Mouse (Mus musculus) skeletal muscle tissue, adult 2 months (tissue): ENCODE measurements at regions not wholly inside any gene's neighbourhood (a gene's known extent, or its start where the extent isn't known, plus 50 kb on each side); places are given as distances from the start of the nearest gene placed in this dataset.

Experiments used
- DNase-seq: peaks from one replicate; pipeline ENCODE4 v3.0.0-alpha.2; 2012; ENCODE audit warnings: low read depth, low spot score

DNA sequence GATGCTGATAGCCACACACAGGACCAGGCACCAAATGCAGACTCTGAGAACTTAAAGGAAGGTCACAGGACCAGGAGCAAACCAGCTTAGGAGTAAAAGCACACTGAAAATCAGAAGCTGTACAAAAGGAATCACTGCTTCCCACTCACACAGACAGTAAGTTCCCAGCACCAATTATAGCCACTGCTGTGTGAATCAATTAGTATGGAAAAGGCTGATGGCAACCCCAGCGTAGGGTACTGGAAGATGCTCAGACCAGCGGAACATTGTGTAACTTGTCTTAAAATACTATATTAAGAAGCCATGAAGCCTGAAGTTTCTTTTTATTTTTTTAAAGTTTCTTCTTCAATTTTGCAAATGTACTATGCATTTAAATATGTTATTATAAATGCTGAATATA is 115.8 kb downstream of the Lnpk start:
- DNase-seq = no peak

DNA sequence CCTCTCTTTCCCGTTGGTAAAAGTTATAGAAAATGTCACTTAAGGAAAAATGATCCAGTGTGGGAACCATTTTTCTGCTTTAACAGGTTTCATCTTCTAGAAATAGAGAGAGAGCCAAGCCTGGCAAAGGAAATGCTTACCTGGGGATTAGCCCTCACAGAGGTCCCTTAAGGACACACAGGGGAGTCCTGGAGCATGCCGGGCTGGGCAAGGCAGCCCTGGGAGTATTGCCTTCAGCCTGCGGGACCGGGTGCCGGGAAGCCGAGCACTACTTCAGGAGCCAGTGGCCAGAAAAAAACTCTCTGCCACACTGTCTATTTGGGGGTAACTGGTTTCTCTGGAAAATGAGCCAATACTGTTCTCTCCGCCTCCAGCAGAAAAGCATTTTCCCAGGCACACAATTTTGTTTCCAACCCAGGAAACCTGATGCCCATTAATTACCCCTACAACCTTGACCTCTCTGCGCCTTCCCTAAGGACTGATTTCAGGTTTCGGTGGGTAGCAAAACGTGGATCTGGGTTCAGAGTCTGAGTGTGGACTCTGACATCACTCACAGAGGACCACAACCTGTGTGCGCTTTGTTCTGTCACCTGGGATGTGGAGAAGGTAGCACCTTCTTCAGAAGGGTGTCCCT is 117.9 kb downstream of the Lnpk start:
- DNase-seq = peak; percentile 66

DNA sequence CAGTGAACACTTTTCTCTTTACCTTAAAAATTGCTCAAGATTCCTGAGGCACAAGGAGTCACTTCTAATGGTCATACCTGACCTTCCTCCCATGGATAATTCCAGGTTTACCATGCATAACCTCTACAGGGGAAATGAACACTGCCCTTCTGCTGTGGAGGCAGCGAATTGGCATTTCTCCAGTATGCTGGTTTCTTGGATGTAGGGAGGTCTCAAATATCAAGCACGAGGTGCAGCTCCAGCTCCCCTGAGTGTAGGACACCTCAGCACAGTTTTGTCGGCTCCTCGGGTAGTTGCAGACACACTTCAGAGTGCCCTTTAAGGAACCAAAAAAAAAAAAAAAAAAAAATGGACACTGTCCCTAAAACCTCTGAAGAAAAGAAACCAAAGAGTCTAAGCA is 124.8 kb downstream of the Lnpk start:
- peak; percentile 83 for DNase-seq

DNA sequence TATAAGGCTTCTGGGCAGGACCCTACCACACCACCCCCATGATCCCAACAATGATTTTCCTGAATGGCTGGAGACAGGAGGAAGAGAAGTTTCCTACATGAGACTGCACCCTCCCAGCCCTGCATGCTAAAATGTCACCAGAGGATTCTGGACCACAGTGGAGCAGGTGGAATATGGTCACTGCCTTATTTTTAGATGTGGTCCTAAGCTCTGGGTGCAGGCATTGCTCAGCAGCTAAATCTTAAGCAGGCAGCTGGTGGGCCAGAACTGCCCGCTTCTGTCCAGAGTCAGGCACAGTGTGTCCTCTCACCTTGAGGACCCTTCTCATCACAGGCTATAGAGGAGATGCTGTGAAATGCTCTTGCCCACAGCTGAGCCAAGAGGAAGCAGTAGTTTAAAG is 126.6 kb downstream of the Lnpk start:
- DNase-seq = peak; percentile 54

DNA sequence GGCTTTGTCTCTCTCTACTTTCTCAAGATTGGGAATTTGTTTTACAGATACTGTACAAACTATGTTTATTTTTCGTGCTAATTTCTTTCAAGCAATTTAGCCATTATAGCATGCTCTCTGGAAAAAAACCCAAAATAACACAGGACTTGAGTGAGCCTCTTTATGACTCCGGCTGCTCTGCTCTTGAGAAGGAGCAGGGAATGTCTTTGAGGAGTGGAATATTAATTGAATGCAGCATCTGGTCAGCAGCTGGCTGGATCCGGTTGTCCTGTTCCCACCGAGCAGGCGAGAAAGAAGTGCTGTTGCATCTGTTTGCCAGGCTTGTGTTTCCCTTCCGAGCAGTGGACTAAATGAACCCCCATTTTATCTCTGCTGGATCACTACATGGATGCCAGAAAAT is 127.7 kb downstream of the Lnpk start:
- DNase-seq = no peak

DNA sequence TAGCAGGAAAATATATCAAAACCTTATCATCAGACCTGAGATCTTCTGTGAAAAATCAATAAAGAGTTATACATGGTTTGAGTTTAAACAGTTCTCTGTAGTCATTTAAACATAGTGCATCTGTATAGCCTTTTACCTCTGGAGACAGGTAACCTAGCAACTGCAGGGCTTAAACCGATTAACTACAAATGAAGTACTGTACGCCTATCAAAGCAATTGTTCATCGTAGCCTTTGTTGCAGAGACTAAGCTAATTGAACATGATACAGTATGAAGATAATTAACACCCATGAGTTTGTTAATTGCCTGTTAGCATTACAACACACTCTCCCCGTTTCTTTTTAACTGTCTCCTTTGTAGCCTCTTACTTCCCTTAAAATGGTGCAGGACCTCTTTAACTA is 128.2 kb downstream of the Lnpk start:
- no peak for DNase-seq

DNA sequence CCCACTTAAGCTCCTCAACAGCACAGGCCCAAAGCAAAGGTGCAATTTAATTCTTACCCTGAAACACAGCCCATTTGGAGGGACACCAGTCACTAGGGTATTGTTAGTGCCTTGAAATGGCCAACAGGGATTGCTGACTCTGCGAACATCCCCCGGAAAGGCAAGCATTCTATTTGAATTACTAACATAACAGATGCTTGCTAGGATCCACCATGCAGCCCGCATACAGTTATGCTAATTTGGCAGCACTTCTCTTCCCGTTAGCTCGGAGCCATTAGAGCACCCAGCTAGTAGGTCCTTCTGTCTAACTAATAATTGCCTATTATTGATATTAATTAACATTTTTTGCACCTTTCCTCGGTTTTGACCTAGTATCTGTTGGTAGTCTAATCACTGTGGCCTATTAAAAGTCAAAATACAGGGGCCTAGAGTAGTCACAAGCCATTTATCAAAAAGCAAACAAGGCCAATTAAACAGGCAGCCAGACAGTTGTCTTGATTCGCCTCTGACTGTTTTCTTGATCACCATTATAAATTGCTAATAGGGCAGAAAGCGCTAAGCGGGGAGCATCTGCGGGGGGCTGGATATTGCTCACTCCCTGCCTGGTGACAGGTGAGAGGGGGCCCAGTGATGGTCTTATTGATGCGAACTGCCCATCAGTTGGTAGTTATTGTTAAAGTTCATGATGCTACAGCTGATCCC is 129.0 kb downstream of the Lnpk start:
- DNase-seq = no peak

DNA sequence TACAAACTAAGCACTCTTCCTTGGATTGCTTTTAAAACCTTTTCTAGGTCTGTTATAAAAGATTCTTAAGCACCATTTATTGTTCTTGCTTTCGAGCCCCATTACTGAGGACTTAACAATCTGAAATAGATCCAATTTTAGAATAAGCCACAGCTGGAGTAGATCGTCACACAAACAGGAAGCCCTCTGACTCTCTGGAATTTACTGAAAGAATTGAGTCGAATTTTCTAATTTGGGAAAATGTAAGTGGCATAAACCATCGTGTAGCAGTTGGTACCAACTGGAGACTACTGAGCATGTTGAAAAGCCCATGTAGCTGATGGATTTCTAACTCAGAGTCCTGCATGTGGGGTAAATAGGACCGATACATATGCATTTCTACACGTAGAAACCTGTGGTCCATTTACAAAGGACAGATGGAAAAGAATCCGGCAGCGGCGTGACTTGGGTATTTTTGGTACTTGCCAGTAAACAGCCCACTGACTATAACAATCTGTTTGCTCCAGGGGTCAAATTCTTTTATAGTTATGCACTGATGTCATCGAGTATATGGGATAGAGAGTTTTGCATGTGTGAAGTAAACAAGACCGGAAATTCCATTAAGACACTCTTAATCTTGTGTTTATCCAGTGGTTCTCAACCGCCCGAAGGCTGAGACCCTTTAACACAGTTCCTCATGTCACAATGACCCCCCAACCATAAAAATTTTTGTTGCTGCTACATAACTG is 143.9 kb downstream of the Lnpk start:
- no peak for DNase-seq

DNA sequence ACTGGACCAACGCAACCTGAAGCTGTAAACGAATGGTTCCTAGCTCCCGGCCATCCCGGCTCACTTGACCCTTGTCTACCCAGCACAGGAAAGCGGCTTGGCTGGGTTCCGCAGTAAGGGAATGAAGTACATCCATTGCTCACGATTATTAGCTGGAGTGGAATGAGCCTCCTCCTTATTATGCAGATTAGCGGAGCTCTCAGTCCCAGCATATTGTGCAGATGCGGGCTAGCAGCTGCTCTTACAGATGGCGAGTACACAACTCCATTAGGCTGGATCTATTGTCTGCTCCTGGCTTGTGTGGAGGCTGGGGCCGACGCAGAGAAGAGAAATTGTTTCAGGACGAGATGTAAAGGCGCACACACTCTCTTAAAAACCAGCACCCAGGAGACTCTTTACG is 152.5 kb downstream of the Lnpk start:
- no peak for DNase-seq

DNA sequence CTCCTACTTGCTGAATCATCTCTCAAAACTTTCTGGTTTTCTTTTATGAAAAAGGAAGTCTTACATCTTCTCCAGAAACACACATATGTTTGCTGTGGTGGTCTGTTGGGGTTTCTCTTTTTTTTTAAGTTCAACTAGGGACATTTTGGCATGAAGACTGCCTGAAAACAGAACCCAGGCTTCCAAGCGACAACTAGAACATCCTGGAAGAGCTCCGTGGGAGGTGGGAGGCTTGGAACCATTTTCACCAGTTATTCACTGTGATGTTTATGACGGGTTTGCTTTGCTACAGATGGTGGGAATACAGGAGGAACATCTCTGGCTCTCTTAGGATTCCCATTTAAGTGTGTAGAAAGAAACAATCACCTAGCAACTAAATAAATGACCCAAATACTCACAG is 154.5 kb downstream of the Lnpk start:
- DNase-seq = no peak

DNA sequence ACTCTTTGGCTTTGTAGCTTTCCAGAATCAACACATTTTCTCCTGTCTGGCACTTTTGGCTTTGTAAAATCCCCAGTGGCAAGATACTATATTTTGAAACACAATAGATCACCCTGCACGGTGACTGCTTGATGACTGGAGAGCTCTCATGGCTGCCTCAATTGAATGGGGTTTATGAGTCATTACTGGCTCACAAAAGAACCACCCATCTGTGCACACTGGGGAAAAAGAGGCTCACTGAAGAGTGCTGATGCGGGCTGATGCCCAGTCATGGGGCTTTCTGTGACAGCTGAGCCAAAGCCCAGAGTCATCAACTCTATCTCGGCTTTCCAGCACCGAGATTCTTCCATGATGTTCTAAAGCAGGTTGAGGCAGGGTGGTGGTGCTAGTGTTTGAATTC is 163.1 kb downstream of the Lnpk start:
- DNase-seq = no peak

DNA sequence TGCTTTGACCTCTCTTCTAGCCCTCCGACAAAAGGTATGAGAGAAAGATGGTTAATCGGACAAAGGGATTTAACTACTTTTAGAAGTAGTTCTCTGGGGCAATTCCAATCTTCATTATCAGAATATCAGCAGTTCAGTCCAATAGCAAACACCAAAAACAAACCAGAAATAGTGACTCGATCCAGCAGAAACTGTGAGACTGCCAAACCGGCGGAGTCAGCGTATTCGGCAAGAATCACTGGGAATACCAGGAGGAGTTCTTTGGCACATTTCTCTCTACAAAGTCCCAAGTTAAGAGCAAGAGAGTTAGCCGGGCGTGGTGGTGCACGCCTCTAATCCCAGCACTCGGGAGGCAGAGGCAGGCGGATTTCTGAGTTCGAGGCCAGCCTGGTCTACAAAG is 164.5 kb downstream of the Lnpk start:
- DNase-seq = no peak

DNA sequence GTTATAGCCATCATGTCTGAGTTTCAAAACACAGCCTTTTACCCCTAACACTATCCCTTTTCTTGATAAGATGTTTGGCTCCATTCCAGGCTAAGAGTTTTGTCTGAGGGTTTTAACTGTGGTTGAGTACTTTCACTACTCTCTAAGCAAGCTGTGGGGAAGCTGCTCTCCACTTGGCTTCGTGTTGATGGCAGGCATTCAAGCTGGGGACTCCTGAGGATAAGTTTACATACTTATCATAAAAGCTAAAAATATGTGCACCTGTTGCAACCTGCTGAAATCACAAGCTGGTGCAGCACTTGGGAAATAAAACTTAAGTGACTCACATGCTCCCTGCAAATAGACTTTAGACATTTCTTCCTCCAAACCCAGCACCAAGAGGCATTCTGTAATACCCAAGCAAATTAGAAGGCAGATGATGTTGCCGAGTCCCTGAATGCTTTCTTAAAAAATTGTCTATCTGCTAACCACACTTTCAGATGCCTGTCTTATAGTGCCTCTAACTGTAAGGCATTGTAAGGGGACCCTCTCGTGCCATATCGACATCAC is 169.3 kb downstream of the Lnpk start:
- DNase-seq = peak; percentile 89

DNA sequence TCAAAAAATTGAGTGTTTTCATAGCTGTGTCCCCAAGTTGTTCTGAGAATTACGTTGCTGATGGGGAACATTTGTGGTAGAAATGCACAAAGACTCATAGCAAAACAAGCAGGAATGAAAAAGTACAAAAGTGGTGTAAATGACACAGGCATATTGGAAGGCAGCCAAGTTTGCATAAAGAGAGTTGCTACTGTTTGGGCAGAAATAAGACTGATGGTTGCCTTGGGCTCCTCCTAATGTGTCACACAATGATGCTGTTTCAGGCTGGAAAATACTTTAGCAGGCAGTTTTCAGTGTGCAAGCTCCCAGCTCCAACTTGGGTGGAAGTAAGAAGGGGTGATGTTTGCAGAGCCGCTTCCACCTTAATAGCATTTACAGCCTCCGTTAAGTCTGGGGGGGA is 174.7 kb downstream of the Lnpk start:
- no peak for DNase-seq

DNA sequence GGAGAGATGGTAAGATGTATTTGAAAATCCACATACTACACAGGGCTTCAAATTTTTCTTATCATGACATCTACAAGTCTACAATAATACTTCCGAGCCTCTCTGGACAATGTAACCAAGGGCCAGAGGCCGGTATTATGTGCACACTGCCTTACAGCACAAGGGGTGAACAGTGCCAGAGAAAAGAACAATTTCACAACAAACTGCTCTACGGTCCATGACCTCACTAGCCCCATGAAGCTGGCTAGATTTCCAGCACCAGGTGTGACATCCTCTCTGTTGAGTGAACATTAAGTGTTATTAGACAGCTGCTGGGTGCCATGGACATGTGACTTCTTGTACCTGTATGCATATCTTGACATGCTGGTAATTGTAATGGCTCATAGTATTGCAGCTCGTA is 188.2 kb downstream of the Lnpk start:
- no peak for DNase-seq

DNA sequence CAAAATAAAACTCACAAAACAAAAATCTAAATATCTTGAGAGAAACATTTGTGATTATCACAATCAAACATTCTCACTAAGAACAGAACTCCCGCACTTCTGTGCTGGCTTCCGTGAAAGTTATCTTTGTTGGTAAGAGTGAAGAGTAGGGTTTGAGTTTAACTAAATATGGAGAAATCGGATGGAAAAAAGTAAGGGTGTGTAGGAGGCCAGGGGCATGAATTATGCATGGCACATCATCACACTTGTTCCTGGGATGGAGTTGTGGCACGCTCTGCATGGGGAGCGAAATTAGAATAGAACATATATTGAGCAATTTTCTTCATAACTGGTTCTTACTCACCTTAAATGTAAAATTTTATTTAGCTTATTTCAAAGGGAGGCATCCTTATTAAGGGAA is 191.2 kb downstream of the Lnpk start:
- DNase-seq = no peak

DNA sequence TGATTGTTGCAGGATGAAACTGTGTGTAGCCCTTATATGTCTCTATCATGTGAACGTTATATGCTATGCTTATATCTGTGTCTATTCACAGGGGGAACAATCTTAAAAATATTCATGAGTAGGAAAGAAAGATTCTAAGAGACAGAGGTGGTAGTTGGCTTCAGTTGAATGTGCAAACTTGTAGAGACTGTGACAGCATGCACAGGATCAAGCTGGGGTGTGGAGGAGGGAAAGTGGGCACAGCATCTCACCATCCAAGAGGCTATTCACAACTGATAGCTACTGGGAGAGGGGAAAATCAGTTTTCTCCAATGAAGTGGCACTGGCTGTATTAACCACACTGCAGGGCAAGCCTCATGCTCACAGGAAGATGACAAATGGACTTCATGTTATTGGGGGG is 194.3 kb downstream of the Lnpk start:
- DNase-seq = no peak

DNA sequence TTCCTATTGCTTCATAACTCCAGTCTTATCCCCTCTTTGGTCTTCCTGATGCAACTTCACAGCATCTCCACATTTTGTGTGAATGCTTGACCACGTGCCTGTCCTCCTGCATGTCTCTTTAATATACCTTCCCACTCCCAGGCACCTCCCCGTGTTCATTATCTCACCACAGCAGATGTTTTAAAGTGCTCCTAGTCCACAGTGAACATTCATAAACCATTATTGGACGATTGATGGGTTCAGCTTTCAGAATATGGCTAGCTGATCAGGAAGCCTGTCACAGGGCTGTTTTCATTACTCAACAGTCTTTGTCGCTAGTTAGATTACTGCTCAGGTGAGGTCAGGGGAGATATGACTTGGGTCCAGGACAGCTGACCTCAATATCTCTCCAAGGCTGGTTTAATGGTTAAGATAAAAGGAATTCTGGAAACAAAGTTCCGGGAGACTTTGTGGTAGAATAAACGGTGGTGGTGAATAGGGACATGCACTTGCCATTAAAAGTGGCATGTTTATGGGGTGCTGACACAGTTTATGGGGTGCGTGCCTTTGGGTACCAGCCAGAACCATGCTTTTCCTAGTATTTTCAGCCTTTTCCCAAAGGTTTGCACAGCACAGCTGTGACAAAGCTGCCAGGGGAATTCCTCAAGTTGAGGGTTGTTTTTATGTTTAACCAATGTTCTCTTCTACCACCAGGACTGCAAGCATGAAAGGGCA is 198.5 kb downstream of the Lnpk start:
- no peak for DNase-seq

DNA sequence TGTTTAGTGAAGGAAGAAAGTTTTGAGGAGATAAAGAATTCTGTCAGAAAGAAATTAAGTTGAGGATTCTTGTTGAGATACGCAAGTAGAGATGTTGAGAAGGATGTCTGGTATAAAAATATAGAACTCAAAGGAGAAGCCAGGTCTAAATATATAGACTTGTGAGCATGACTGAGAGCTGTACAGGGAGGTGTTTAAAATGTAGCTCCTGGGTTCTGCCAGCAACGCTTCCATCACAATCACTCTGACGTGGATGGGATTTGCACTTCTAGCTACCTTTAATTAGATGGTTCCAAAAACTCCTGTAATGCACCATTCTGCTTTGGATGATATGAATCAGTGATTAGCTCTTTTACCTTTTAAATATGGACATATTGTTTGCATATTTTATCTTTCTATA is 200.5 kb downstream of the Lnpk start:
- no peak for DNase-seq

DNA sequence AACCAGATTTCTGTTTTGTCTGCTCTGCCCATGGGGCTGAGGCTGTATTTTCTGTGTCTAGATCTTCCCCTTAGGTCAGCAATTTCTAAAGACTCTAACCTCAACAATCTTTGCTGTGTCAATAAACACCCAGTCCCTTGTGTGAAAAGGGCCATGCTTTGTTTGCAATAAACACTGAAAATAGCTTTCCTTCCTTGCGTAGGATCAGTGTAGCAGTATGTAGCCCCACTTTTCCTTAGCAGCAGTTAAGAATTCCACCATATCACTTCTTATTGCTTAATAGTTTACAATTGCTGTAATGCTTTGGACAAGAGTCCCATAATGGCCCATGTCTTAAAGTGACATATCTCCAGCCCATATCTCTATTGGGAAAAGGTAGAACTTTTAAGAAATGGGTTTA is 205.3 kb downstream of the Lnpk start:
- no peak for DNase-seq

DNA sequence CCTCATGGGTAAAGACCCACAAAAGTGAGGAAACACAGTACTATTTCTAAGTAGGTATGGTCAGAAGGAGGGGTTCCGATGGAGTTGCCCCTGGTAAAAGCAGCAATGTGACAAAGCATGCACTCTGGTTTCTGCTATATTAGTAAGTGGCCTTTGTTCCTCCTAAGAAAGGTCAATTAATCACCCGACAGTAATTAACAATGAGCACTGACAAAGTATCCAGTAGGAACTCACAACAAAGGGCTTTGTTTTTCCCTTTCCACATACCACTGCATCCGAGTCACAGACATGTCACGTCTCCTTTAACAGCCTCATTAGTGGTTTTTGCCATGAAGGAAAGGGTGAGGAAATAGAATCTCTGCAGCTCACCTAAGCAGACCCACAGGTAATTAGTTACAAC is 206.2 kb downstream of the Lnpk start:
- DNase-seq = no peak

DNA sequence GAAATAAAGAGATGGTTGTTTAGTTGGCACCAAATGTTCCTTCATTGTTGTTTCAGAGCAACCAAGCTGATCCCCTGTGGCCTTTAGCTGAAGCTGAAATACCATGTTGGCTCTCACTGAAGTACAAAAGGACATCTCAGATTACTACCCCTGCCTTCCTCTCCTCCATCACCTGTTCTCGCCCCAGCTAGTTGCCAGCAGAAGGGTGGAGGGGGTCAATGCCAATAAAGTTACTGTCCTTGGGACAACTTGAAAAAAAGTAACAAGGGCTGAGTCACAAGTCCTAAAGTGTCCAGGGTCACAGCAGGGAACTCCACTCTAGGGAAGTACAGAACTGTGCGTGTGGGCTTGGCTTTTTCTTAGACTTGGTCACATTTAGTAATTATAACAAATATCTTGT is 216.0 kb downstream of the Lnpk start:
- DNase-seq = peak; percentile 39
